Mouse (Mus musculus): ENCODE data around the gene Myo15.
"Not testable (repeated sequence)": the region's sequence is repeated elsewhere in the genome, so short reads cannot be mapped to it uniquely, and the experiment has no call there.

The Myo15 gene

GRCm38 (mm10) chr11:60559342-60559741 lies 90.2 kb downstream of the Myo15 start:
- DNase-seq = peak; percentile 25 to 54

- DNase-seq = not testable (repeated sequence)
Observed at GRCm38 (mm10) chr11:60574006-60574405, 104.9 kb downstream of the Myo15 start.
